Mouse (Mus musculus) brain, embryonic 14.5 days (tissue): ENCODE data around the gene Gm3164.
"Not testable (repeated sequence)": the region's sequence is repeated elsewhere in the genome, so short reads cannot be mapped to it uniquely, and the experiment has no call there.

Experiments used
- CTCF ChIP-seq: fragments of 200-500 bp; IDR thresholded peaks from 2 replicates; pipeline ENCODE4 v1.5.1; 2012; ENCODE audit warnings: inconsistent platforms, mild to moderate bottlenecking, moderate library complexity, borderline replicate concordance; ENCODE audit not compliant: insufficient read depth, insufficient read length; ENCODE audit errors: extremely low read depth
- POLR2A ChIP-seq: fragments of 200-500 bp; IDR thresholded peaks from 2 replicates; pipeline ENCODE4 v1.6.1; 2012; ENCODE audit warnings: mild to moderate bottlenecking, inconsistent platforms, borderline replicate concordance; ENCODE audit not compliant: poor library complexity, insufficient read depth, insufficient read length, severe bottlenecking; ENCODE audit errors: extremely low read depth

DNA sequence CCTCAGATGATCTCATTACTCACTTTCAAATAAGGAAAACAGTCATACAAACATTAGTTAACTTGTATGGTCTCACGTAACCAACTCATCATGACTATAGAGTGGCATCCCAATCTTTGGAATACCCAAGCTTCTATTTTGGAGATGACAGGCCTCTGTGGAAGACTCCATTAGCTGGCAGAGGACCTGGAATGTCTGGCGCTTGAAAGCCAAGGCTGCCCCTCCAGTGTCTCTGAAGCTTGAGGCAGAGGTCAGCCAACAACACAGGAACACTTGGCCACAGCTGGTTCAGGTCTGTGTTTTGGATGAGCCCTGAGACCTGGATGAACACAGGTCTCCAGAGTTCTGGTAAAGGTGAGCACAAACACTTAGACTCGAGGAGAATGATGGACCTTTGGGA, 45.6 kb upstream of the Gm3164 start:
- not testable (repeated sequence) for TF ChIP-seq POLR2A, CTCF
